Mouse (Mus musculus): ENCODE measurements around the gene Nectin2. TPM values are rescaled to one million over a fixed set of nuclear protein-coding genes. Genes with fewer than 3 reads are reported as not detected.
A peak's percentile ranks its signal among the peaks of the same experiment; 100 is the strongest.

Gene Nectin2
- polyA plus RNA-seq, 1 experiment from 2014 or later, result 49.1 TPM

DNA sequence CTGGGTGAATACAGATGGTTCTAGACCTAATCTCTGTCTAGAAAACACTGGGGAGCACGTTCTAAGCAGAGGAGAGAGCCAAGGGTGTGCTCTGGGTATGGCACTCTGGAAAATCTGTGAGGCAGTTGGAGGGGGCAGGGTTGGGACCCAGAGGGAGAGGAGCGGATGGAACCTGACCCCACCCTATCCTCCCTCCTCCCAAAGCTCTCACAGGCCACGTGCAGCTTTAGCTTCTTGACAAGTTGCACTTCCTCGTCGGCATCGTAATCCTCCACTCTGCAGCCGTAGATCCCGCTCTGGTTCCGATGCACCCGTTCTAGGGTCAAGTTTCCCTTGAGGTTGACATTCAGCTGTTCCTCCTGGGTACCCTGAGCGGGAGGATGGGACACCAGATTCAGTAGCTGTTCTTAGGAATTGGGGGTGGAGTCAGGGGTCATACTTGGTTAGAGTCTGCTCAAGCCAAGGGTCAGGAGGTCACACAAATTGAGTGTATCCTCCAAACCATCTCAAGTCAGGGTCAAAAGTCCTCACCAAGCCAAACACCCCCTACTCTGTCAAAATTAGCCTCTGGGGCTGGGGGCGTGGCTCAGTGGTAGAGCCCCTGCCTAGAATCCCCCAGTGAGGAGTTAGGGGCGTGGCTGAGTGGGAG is 13.7 kb upstream of the Nectin2 start:
- H3K4me3 ChIP-seq, result no peak overlapping the region
- H3K36me3 ChIP-seq, result no peaks in the 10 kb centered on the region
- H3K9ac ChIP-seq, result no peak overlapping the region
- no peaks in the 10 kb centered on the region for H3K9me3 ChIP-seq
- ATAC-seq (ENCODE audit: low FRiP score), result no peak
- H3K4me1 ChIP-seq (replicated peaks), result no peaks in the 10 kb centered on the region
- 87% methylated on average over 13 of the region's 13 CpGs for whole genome bisulfite sequencing
- H3K27ac ChIP-seq, result no peak overlapping the region
- H3K27me3 ChIP-seq, result peaks cover 11% of the 10 kb centered on the region
- no peak overlapping the region for H3K4me2 ChIP-seq

DNA sequence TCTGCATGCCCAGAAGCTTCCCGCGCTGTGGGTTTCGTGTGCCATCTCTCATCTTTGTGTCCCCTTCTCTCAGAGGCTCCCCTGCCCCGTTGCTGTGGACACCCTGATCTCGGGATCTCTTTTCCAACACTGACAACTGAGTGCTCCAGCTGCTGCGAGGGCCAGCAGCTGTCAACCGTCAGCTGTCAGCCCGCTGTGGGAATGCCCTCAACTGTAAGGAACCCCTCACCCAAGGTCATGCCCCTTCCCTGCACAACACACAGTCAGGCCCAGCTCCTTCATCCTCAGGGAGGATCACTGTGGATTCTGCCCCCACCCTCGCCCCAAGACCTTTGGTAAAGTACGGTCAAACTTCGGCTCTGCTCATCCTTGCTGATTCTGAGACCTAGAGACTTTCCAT is 12.0 kb upstream of the Nectin2 start:
- no peaks in the 10 kb centered on the region for H3K27me3 ChIP-seq
- no peaks in the 10 kb centered on the region for H3K4me1 ChIP-seq (replicated peaks)
- WGBS, result 84% methylated on average over 11 of the region's 11 CpGs
- H3K9me3 ChIP-seq, result no peaks in the 10 kb centered on the region
- H3K9ac ChIP-seq, result no peak overlapping the region
- H3K4me2 ChIP-seq, result no peak overlapping the region
- H3K4me3 ChIP-seq, result no peak overlapping the region
- no peak for ATAC-seq (ENCODE audit: low FRiP score)
- H3K36me3 ChIP-seq, result no peaks in the 10 kb centered on the region
- H3K27ac ChIP-seq, result no peak overlapping the region

DNA sequence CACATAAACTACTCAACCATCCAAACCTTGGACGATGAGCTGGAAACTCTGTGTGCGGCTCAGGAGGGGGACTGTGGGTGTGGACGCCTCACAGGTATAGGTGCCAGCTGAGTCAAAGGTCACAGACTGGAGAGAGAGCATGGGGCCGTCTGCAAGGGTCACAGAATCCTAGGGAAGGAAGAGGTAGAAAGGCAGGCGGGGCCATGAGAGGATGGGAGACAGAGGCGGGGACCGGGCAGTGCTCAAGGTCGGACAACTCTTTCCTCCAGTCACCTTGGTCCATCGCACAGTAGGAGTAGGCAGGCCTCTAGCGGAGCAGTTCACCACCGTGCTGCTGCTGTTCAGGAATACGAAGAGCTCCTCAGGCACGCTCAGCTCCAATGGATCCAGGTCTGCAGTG is 9.7 kb upstream of the Nectin2 start:
- Histone ChIP-seq H3K9me3 (no peaks in the 10 kb centered on the region), H3K4me3 (no peak overlapping the region), H3K27ac (no peak overlapping the region), H3K36me3 (no peaks in the 10 kb centered on the region), H3K9ac (no peak overlapping the region), H3K27me3 (no peaks in the 10 kb centered on the region), H3K4me2 (no peak overlapping the region), H3K4me1 (replicated peaks) (no peaks in the 10 kb centered on the region)
- no peak for ATAC-seq (ENCODE audit: low FRiP score)
- 87% methylated on average over 13 of the region's 13 CpGs for WGBS

DNA sequence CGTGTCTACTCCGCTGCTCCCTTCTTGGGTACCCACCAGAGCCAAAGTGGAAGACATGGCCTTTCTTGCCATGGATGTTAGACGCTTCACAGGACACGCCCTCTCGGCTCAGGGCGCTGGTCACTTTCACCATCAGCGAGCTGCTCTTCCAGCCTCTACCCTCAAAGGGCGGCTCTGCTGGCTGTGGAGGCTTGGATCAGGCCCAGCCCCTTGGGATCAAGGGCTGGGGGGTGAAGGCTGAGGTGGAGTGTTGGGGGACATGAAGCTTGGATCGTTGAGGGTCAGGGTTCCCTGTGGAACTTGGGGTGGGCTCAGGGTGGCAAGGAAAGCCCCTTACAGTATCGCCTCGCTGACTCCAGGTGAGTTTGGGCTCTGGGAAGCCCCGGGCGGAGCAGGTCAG is 8.3 kb upstream of the Nectin2 start:
- Histone ChIP-seq H3K36me3 (no peaks in the 10 kb centered on the region), H3K27ac (no peak overlapping the region), H3K4me2 (no peak overlapping the region), H3K4me1 (replicated peaks) (no peaks in the 10 kb centered on the region), H3K9me3 (no peaks in the 10 kb centered on the region), H3K9ac (no peak overlapping the region), H3K4me3 (no peak overlapping the region), H3K27me3 (no peaks in the 10 kb centered on the region)
- no peak for ATAC-seq (ENCODE audit: low FRiP score)
- 89% methylated on average over 13 of the region's 13 CpGs for WGBS

DNA sequence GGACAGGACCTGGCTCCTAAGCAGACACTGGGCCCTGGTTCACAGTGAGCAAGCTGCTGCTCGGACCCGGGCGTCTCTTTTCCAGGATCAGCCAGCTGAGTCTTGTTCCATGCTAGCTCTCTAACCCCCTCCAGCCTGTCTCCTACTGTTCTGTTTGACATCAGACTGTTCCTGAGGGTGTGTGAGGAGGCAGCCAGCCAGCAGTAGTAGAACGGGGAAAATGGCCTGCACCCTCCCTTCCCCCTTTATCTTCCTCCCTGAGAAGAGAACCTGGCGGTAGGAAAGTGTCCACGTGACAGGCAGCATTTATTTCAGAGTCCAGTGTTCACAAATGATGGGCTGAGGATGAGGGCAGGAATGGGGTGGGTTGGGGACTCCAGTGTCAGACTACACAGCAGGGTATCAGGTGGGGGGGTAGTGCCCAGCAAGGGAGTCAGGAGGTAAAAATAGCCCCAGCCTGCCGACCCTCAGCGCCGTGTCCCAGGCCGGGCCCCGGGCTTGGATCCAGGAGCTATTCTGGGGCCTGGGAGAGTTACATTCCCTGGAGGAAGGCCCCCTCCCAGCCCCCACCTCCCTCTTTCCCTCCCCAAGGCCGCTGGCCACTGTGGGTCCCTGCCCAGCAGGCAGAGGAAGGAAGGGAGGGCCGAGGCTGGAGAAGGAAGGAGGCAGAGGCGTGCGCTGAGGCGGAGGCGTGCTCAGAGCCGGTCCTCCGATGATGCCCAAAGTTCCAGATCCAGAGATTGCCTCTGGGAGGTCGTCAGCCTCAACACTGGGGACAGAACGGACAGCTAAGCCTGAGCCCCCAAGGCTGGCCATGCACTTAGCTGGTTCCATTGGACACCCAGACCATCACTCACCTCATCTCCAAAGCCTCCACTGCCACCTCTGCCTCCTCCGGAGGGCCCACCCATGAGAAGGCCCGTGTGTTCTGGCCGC is 5.8 kb upstream of the Nectin2 start:
- 75% methylated on average over 22 of the region's 24 CpGs for WGBS
- H3K4me3 ChIP-seq, result no peak overlapping the region
- no peak for ATAC-seq (ENCODE audit: low FRiP score)
- no peaks in the 10 kb centered on the region for H3K4me1 ChIP-seq (replicated peaks)
- H3K36me3 ChIP-seq, result no peaks in the 10 kb centered on the region
- no peaks in the 10 kb centered on the region for H3K9me3 ChIP-seq
- no peak overlapping the region for H3K4me2 ChIP-seq
- H3K27ac ChIP-seq, result no peak overlapping the region
- H3K9ac ChIP-seq, result no peak overlapping the region
- no peaks in the 10 kb centered on the region for H3K27me3 ChIP-seq

DNA sequence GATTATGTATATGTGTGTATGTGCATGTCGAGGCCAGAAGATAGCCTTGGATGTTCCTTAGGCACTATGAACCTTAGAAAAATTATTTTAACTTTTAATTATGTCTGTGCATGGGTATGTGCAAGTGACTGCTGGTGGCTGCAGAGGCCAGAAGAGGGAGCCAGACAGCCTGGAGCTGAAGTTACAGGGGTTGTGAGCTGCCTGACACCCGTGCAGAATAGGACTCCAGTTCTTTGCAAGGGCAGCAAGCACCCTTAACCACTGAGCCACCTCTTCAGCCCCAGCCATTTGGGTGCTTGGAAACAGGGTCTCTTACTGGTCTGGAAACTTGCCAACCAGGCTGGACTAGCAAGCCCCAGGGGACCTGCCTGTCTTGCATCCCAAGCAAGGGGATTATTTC is 4.7 kb upstream of the Nectin2 start:
- Histone ChIP-seq H3K4me2 (no peak overlapping the region), H3K4me1 (replicated peaks) (peaks cover 6% of the 10 kb centered on the region), H3K9ac (no peak overlapping the region), H3K27me3 (no peaks in the 10 kb centered on the region), H3K27ac (no peak overlapping the region), H3K4me3 (no peak overlapping the region), H3K36me3 (no peaks in the 10 kb centered on the region), H3K9me3 (no peaks in the 10 kb centered on the region)
- 93% methylated on average over 2 of the region's 2 CpGs for WGBS
- no peak for ATAC-seq (ENCODE audit: low FRiP score)

DNA sequence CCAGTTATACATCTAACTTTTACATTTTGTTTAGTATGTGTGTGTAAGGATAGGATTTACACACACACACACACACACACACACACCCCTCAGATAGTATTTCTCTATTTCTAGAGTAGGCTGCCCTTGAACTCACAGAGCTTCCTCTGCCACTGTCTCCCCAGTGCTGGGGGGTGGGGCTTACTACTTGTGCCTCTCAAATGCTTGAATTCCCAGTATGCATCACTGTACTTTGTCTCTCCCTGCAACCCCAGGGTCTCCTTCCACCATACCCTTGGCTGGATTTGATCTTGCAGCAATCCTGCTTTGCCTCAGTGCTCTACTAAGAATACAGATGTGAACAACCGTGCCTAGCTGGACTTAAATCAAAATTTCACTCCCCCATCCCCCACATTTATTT is 3.8 kb upstream of the Nectin2 start:
- Histone ChIP-seq H3K4me1 (replicated peaks) (peaks cover 6% of the 10 kb centered on the region), H3K9ac (no peak overlapping the region), H3K27ac (no peak overlapping the region), H3K27me3 (no peaks in the 10 kb centered on the region), H3K4me3 (no peak overlapping the region), H3K36me3 (no peaks in the 10 kb centered on the region), H3K4me2 (no peak overlapping the region), H3K9me3 (no peaks in the 10 kb centered on the region)
- 91% methylated on average over 1 of the region's 1 CpGs for WGBS
- ATAC-seq (ENCODE audit: low FRiP score), result no peak

DNA sequence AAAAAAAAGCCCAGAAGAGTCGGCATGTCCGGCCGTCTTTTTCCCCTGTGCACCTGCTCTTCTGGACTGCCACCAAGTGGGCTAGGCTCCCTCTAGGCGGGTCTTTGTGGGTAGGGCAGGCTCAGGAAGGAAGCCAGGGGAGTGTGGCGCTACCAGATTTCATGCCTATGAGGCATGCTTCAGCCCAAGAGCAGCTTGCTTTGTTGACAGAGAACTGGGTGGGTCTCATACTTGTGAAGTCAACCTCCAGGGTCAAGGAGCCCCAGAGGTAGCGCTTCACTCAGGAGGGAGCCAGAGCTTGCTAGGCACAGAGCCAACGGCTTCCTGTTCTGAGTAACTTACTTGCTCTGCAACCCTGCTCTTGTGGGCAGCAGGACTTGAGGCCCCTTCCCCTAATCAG is 3.3 kb upstream of the Nectin2 start:
- WGBS, result 82% methylated on average over 7 of the region's 7 CpGs
- H3K9me3 ChIP-seq, result no peaks in the 10 kb centered on the region
- no peak for ATAC-seq (ENCODE audit: low FRiP score)
- no peak overlapping the region for H3K9ac ChIP-seq
- no peak overlapping the region for H3K4me3 ChIP-seq
- no peak overlapping the region for H3K4me2 ChIP-seq
- H3K36me3 ChIP-seq, result no peaks in the 10 kb centered on the region
- peaks cover 8% of the 10 kb centered on the region for H3K4me1 ChIP-seq (replicated peaks)
- H3K27me3 ChIP-seq, result no peaks in the 10 kb centered on the region
- H3K27ac ChIP-seq, result no peak overlapping the region

DNA sequence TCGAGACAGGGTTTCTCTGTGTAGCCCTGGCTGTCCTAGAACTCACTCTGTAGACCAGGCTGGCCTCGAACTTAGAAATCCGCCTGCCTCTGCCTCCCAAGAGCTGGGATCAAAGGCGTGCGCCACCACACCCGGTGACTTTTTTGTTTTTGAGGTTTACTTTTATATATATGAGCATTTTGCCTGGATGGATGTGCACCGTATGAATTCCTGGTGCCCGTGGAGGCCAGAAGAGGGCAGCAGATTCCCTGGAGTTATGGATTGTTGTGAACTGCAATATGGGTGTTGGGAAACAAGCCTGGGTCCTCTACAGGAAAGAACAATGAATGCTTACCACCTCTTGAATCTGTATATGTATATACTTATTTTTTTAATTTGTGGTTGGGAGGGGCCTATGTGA is 2.4 kb upstream of the Nectin2 start:
- peaks cover 17% of the 10 kb centered on the region for H3K4me1 ChIP-seq (replicated peaks)
- no peak overlapping the region for H3K27ac ChIP-seq
- WGBS, result 77% methylated on average over 8 of the region's 8 CpGs
- no peaks in the 10 kb centered on the region for H3K9me3 ChIP-seq
- H3K27me3 ChIP-seq, result no peaks in the 10 kb centered on the region
- ATAC-seq (ENCODE audit: low FRiP score), result no peak
- no peaks in the 10 kb centered on the region for H3K36me3 ChIP-seq
- H3K4me3 ChIP-seq, result no peak overlapping the region
- H3K4me2 ChIP-seq, result no peak overlapping the region
- H3K9ac ChIP-seq, result no peak overlapping the region

DNA sequence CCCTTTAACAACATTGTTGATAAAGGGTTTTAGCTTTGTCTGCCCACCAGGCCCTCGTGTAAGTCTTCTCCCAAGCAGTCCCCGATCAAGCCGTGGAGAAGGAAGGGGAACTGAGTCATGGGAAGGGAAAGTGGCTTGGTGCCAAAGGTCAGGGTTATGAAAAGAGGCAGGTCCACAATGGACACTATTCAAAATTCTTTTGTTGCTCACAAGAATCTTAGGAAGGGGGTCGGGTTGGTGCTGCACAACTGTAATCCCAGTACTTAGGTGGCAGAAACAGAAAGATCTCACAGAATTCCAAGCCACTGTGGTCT is 744 bp upstream of the Nectin2 start:
- Histone ChIP-seq H3K4me3 (no peak overlapping the region), H3K9ac (no peak overlapping the region), H3K36me3 (no peaks in the 10 kb centered on the region), H3K27me3 (no peaks in the 10 kb centered on the region), H3K9me3 (no peaks in the 10 kb centered on the region), H3K4me2 (no peak overlapping the region), H3K4me1 (replicated peaks) (peaks cover 32% of the 10 kb centered on the region), H3K27ac (no peak overlapping the region)
- no peak for ATAC-seq (ENCODE audit: low FRiP score)
- 58% methylated on average over 4 of the region's 4 CpGs for WGBS

DNA sequence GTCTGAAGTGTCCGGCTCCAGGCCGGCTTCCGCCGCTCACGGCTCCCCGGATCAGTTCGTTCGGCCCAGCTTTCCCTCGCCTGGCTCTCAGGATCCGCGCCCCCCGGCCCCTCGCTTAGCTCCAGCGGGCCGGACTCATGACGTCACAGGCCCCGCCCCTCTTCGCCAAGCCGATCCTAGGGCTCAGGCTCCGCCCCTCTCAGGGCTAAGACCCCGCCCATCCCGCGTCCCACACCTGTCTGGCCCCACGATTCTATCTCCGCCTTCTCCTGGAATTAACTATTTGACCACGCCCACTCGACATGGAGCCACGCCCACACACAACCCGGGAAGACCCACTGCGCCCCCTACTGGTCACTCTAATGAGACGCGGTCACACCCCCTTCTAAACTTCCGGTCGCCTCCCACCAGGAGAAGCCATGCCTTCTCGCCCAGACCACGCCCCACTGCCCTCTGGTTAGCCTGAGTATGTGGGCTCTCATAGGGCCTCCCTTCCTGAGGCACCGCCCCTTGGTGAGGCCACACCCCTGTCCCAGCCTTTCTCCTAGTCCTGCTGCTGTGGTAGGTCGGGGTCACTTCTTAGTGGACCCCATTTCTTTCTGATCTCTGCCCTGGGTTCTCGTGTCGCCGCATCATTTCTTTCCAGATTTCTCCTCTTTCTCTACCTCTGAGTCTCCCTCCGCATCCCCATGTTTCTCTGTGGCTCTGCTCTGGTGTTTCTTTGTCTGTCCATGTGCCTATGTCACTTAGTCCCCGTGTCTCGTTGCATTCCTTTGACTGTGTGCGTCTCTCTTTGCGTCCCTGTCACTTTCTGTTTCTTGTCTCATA is 680 bp downstream of the Nectin2 start:
- H3K4me1 ChIP-seq (replicated peaks), result peaks cover 46% of the 10 kb centered on the region
- no peaks in the 10 kb centered on the region for H3K27me3 ChIP-seq
- H3K4me2 ChIP-seq, result peak overlapping the region; percentile 85
- H3K9me3 ChIP-seq, result no peaks in the 10 kb centered on the region
- H3K9ac ChIP-seq, result peak overlapping the region; percentile 93
- H3K36me3 ChIP-seq, result no peaks in the 10 kb centered on the region
- H3K27ac ChIP-seq, result peak overlapping the region; percentile 90
- H3K4me3 ChIP-seq, result peak overlapping the region; percentile 79
- peak; percentile 94 for ATAC-seq (ENCODE audit: low FRiP score)
- WGBS, result under 1% methylated on average over 45 of the region's 46 CpGs

Measured in hindbrain, embryonic 13.5 days (tissue).